Mouse (Mus musculus): ENCODE data around the gene Gng12.

DNA sequence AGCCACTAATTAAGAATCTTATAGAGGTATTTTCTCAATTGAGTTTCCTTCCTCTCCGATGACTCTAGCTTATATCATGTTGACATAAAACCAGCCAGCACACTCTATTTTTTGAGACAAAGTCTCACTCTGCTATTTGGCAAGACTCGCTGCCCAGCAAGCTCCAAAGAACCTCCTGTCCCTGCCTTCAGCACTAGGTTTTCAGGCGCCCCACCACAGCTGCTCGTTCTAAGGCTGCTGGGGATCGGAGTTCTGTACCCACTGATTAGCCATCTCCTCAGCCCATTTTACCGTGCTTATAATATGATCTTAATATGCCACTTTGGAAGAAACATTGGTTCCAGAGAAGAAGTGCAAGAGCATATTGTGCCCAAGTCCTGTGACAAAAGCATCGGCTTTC is 26.3 kb downstream of the Gng12 start:
- TF ChIP-seq CTCF (IDR thresholded peaks at IDR 0.05; ENCODE audit: low read depth) (no peak), EP300 (IDR thresholded peaks at IDR 0.05; ENCODE audit: low read depth) (no peak)

All from heart, postnatal 0 days (tissue).